Mouse (Mus musculus) small intestine, adult 2 months (tissue): Measurements from ENCODE around the gene Morf4l1. TPM values are rescaled to one million over a fixed set of nuclear protein-coding genes. Genes with fewer than 3 reads are reported as not detected.
A peak's percentile ranks its signal among the peaks of the same experiment; 100 is the strongest.

ENCODE experiments used
- H3K27ac ChIP-seq: fragments of 200-500 bp; 2 replicates; pipeline ENCODE4 v1.5.1; 2012; ENCODE audit warnings: low read depth, low read length, control low read depth, inconsistent platforms; ENCODE audit not compliant: insufficient read depth
- H3K27me3 ChIP-seq: fragments of 200-500 bp; 2 replicates; pipeline ENCODE4 v1.6.1; 2012; ENCODE audit warnings: mild to moderate bottlenecking, moderate library complexity, low read length, inconsistent platforms; ENCODE audit not compliant: control insufficient read depth, insufficient read depth
- H3K36me3 ChIP-seq: fragments of 200-500 bp; 2 replicates; pipeline ENCODE4 v1.6.1; 2012; ENCODE audit warnings: mild to moderate bottlenecking, low read length, control low read depth, inconsistent platforms; ENCODE audit not compliant: control insufficient read depth, insufficient read depth
- H3K4me1 ChIP-seq: fragments of 200-500 bp; 2 replicates; pipeline ENCODE4 v1.6.1; 2012; ENCODE audit warnings: low read length, inconsistent platforms, mixed read lengths; ENCODE audit not compliant: control insufficient read depth, insufficient read depth, insufficient read length
- H3K4me3 ChIP-seq: fragments of 200-500 bp; 2 replicates; pipeline ENCODE4 v1.5.1; 2012; ENCODE audit warnings: low read depth, mild to moderate bottlenecking, control low read depth, inconsistent platforms, low read length, moderate library complexity
- CTCF ChIP-seq: fragments of 200-500 bp; IDR thresholded peaks from 2 replicates; pipeline ENCODE4 v1.5.1; 2012; ENCODE audit warnings: low read depth, mild to moderate bottlenecking, control low read depth, inconsistent platforms, low read length, moderate library complexity, mixed read lengths; ENCODE audit not compliant: insufficient replicate concordance, insufficient read length; ENCODE audit errors: extremely low read depth
- POLR2A ChIP-seq: fragments of 200-500 bp; IDR thresholded peaks from 2 replicates; pipeline ENCODE4 v1.6.1; 2012; ENCODE audit warnings: low read depth, mild to moderate bottlenecking, control low read depth, inconsistent platforms, low read length, moderate library complexity
- WGBS: fragments of 180-500 bp; shearing (Covaris S2); methylation state at CpG from one replicate; pipeline ENCODE4 v1.1.7; 2018; 5-methylcytosine and 5-hydroxymethylcytosine counted together
- polyA plus RNA-seq: library from polyadenylated mRNA; depleted of rRNA; stranded (reverse); fragments of >200 nt; gene quantifications from 2 replicates; pipeline ENCODE4 v1.2.3, GENCODE M21; 2012

The Morf4l1 gene
- polyA plus RNA-seq, 1 experiment: 21.0 TPM

DNA sequence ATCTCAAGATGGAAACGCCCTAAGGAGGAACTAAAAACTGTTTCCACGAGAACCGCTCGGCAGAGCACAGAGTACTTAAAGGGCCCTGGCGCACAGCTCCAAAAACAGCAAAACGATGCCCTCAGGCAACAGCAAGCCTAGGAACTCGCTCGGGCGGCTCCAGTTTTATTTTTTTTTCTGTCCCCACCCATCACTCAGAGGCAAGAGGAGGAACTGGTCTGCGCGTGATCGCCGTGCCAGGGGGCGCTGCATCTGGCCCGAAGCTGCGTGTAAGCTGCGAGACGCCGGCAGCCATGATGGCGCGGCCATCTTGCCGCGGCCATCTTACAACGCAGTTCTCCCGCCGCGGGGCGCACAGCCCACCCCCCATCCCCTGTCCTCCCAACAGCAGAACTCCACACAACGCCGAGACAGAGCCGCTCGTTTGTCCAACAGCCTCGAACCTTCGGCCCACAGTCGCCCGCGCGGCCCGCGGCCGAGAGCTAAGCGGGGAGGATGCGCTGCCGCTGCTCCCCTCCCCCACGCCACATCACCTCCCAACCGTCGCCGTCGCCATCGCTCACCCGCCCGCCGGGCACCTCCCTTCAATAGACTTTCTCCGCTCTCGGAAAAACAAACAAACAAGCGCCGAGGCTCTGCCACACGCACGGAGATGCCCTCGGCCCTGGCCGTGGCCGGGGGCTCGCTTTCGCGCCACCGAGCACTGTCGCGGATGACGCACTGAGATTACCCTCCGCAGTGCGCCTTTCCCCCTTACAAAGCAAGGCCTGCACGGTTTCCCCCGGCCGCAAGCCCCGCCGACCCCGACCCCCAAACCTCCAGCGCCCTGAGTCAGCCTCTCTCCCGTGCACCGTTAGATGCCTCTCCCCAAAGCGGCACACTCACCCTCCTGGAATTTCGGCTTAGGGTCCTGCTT lies 665 bp downstream of the Morf4l1 start:
- Histone ChIP-seq H3K36me3 (peaks cover 2% of the 10 kb centered on the region; the same call in 1 of the 2 replicates), H3K27ac (peak overlapping the region; percentile 99), H3K4me3 (peak overlapping the region; percentile 99), H3K27me3 (no peaks in the 10 kb centered on the region), H3K4me1 (peaks cover 4% of the 10 kb centered on the region; the same call in 1 of the 2 replicates)
- WGBS: under 1% methylated on average over 82 of the region's 82 CpGs
- no peak for TF ChIP-seq POLR2A
- peak; percentile 51; the same call in 1 of the 2 replicates for TF ChIP-seq CTCF

DNA sequence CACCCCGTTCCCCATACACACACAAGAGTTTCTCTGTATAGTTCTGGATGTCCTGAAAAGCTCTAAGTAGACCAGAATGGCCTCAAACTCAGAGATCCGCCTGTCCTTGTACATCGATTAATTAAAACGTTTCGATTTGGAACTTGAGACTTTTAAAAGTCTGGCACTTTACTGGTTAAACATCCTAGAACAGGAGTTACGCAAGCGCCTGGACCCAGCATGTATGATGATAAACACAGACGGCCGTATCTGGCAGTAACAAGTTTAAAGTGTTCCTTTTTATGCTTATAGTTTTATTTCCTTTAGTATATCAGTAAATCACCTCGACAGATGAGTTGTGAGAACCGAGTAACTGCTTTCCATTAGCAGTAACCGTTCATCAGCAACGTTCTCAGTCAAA lies 1.4 kb downstream of the Morf4l1 start:
- H3K27me3 ChIP-seq: no peaks in the 10 kb centered on the region
- H3K4me3 ChIP-seq: peak overlapping the region; percentile 99; the same call in 1 of the 2 replicates
- peaks cover 6% of the 10 kb centered on the region; the same call in 1 of the 2 replicates for H3K36me3 ChIP-seq
- H3K27ac ChIP-seq: peak overlapping the region; percentile 99
- 0% methylated on average over 13 of the region's 13 CpGs for WGBS
- peaks cover 5% of the 10 kb centered on the region; the same call in 1 of the 2 replicates for H3K4me1 ChIP-seq
- TF ChIP-seq CTCF (no peak), POLR2A (no peak)

DNA sequence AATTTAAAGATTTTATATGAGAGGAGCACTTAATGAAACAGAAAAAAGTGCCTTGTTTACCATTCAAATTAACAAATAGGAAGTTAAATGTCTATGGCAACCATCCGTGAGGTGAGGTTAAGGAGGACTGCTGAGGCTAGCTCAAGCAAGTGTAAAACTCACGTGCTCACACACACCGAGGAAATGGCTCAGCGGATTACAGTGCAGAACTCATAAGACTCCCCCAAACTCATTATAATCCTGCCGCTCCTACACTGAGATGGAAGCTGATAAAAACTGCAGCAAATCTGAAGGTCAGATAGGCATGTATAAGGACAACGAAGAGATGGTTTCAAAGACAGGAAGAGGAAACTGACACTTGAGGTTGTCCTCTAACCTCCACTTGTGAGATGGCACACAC lies 5.2 kb downstream of the Morf4l1 start:
- H3K27me3 ChIP-seq: no peaks in the 10 kb centered on the region
- H3K4me1 ChIP-seq: peaks cover 6% of the 10 kb centered on the region; the same call in 1 of the 2 replicates
- no peak overlapping the region for H3K4me3 ChIP-seq
- H3K27ac ChIP-seq: no peak overlapping the region
- H3K36me3 ChIP-seq: peaks cover 19% of the 10 kb centered on the region
- 55% methylated on average over 6 of the region's 6 CpGs for whole genome bisulfite sequencing
- TF ChIP-seq CTCF (no peak), POLR2A (no peak)

DNA sequence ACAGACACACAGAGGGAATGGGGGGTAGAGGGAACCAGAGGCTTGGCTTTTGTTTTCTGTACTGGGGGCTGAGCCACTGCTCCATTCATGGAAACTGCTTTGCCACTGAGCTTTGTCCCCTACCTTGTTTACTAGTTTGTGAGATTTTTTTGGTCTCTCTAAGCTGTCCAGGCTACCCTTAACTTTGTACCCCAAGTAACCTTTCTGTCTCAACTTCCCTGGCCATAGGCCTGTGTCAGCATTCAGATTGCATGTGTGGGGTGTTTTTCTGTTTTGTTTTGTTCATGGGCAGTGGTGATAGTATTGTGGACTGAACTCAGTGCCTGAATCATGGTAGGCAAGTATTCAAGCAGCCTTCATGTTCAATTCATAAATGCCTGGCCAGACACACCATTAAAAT lies 6.3 kb downstream of the Morf4l1 start:
- no peak overlapping the region for H3K4me3 ChIP-seq
- peaks cover 25% of the 10 kb centered on the region for H3K36me3 ChIP-seq
- peaks cover 6% of the 10 kb centered on the region; the same call in 1 of the 2 replicates for H3K4me1 ChIP-seq
- no peaks in the 10 kb centered on the region for H3K27me3 ChIP-seq
- no peak overlapping the region for H3K27ac ChIP-seq
- TF ChIP-seq CTCF (no peak), POLR2A (no peak)

DNA sequence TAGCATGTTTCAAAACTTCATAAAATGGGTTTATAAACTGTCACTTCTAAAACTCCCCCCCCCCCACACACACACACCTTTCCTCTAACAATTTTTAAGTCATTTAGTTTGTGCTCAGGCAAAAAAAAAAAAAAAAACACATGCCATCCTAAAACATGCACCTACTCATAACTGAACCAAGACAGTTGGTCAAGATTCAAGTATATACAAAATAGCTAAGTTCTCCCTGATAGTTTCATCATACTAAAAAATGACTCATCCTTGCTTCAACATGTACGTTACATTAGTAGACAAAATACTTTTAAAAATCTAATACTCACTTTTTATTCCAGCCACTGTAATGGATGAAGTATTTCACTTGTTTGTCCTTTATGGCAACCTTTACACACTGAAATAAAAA lies 7.7 kb downstream of the Morf4l1 start:
- TF ChIP-seq POLR2A: no peak
- no peak for TF ChIP-seq CTCF
- Histone ChIP-seq H3K36me3 (peaks cover 30% of the 10 kb centered on the region), H3K27me3 (no peaks in the 10 kb centered on the region), H3K27ac (no peak overlapping the region), H3K4me1 (0 out of 2 replicates have a peak, but pooled peaks cover 2% of the 10 kb centered on the region), H3K4me3 (no peak overlapping the region)
- whole genome bisulfite sequencing: 82% methylated on average over 1 of the region's 1 CpGs

GRCm38 (mm10) chr9:90105462-90105861 lies 9.1 kb downstream of the Morf4l1 start:
- 0 out of 2 replicates have a peak, but pooled peaks cover 2% of the 10 kb centered on the region for H3K4me1 ChIP-seq
- WGBS: 78% methylated on average over 1 of the region's 1 CpGs
- TF ChIP-seq POLR2A (no peak), CTCF (no peak)
- peaks cover 37% of the 10 kb centered on the region for H3K36me3 ChIP-seq
- H3K4me3 ChIP-seq: no peak overlapping the region
- no peaks in the 10 kb centered on the region for H3K27me3 ChIP-seq
- no peak overlapping the region for H3K27ac ChIP-seq

- peaks cover 53% of the 10 kb centered on the region for H3K36me3 ChIP-seq
- no peak overlapping the region for H3K4me3 ChIP-seq
- 61% methylated on average over 2 of the region's 2 CpGs for WGBS
- no peak for TF ChIP-seq POLR2A
- peak; percentile 51; the same call in 1 of the 2 replicates for TF ChIP-seq CTCF
- H3K4me1 ChIP-seq: no peaks in the 10 kb centered on the region
- H3K27ac ChIP-seq: no peak overlapping the region
- H3K27me3 ChIP-seq: no peaks in the 10 kb centered on the region
Measured at GRCm38 (mm10) chr9:90100760-90101159, 13.8 kb downstream of the Morf4l1 start.
